Mouse (Mus musculus): Measurements from ENCODE around the gene Csnk2b. TPM values are rescaled to one million over a fixed set of nuclear protein-coding genes. Genes with fewer than 3 reads are reported as not detected.

Csnk2b gene
- polyA plus RNA-seq, 1 experiment from 2014 or later = 290 TPM

DNA sequence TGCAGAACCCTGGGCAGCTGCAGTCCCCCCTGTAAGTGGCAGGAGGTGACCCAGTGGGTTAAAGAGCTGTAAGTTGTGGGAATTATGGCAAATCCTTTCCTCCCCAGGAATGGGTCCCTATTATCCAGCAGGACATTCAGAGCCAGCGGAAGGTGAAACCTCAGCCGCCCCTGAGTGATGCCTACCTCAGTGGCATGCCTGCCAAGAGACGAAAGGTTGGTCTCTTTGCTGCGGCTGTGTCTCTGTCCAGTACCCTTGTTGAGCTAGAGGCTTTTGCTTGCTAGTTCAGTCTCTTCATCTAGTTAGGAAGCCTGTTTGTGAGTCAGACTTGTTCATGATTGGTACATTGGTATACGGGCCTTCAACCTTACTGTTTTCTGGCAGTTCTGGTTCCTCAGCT lies 24.3 kb upstream of the Csnk2b start:
- Histone ChIP-seq H3K4me1 (ENCODE audit: control insufficient read depth, insufficient read depth, low read length) (no peaks in the 10 kb centered on the region), H3K4me2 (ENCODE audit: low read depth, severe bottlenecking) (no peak overlapping the region), H3K27ac (replicated peaks; ENCODE audit: low read depth, low read length) (no peak overlapping the region), H3K27me3 (ENCODE audit: control insufficient read depth, insufficient read depth, low read length) (no peaks in the 10 kb centered on the region), H3K4me3 (ENCODE audit: low read depth, low read length) (no peak overlapping the region), H3K9ac (ENCODE audit: low read length) (no peak overlapping the region), H3K36me3 (ENCODE audit: control insufficient read depth, insufficient read depth, low read length) (peaks cover 69% of the 10 kb centered on the region), H3K9me3 (ENCODE audit: control insufficient read depth, low read length) (no peaks in the 10 kb centered on the region; the same call in 1 of the 2 replicates)
- ATAC-seq (ENCODE audit: insufficient number of reproducible peaks, low FRiP score, low TSS enrichment, low read depth) = no peak
- 92% methylated on average over 5 of the region's 5 CpGs for WGBS
- no peak for DNase-seq (ENCODE audit: low spot score)

DNA sequence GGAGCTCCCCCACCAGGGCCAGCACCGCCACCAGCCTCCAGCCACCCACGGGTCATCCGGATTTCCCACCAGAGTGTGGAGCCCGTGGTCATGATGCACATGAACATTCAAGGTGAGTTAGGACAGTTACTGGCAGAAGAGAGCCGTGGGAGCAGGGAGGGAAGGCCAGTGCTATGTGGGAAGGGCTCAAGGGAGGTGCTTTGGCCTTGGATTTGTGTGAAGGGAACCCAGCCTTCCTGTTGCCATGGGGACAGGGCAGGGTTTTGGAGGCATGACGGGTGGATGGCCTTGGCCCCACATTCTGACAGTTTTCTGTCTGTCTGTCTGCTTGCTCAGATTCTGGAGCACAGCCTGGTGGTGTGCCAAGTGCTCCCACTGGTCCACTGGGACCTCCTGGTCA lies 20.1 kb upstream of the Csnk2b start:
- 95% methylated on average over 6 of the region's 6 CpGs for WGBS
- H3K4me1 ChIP-seq (ENCODE audit: control insufficient read depth, insufficient read depth, low read length) = peaks cover 1% of the 10 kb centered on the region; the same call in 1 of the 2 replicates
- H3K4me3 ChIP-seq (ENCODE audit: low read depth, low read length) = no peak overlapping the region
- no peak overlapping the region for H3K27ac ChIP-seq (replicated peaks; ENCODE audit: low read depth, low read length)
- DNase-seq (ENCODE audit: low spot score) = no peak
- H3K36me3 ChIP-seq (ENCODE audit: control insufficient read depth, insufficient read depth, low read length) = peaks cover 74% of the 10 kb centered on the region
- H3K9ac ChIP-seq (ENCODE audit: low read length) = no peak overlapping the region
- H3K4me2 ChIP-seq (ENCODE audit: low read depth, severe bottlenecking) = no peak overlapping the region
- H3K27me3 ChIP-seq (ENCODE audit: control insufficient read depth, insufficient read depth, low read length) = no peaks in the 10 kb centered on the region
- no peaks in the 10 kb centered on the region; the same call in 1 of the 2 replicates for H3K9me3 ChIP-seq (ENCODE audit: control insufficient read depth, low read length)
- no peak for ATAC-seq (ENCODE audit: insufficient number of reproducible peaks, low FRiP score, low TSS enrichment, low read depth)

DNA sequence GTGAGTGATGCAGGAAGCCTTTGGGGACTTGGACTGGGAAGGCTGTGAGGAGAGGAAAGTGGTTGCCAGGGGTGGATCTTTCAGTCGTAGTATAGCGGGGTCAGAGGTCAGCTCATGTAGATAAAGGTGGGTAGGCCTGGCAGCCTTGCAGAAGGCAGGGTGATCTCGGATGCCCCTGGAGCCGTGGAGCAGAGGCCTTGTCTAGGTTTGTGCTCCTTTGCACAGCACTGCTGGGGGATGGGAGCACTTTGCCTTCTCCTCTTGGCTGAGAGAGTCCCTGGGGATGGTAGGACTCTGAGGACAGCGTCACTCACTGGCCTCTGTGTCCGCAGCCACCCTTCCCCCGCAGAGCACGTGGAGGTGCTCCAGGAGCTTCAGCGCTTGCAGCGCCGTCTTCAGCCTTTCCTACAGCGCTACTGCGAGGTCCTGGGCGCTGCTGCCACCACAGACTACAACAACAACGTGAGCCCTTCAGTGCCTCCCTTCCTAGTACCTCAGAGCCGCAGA lies 18.7 kb upstream of the Csnk2b start:
- Histone ChIP-seq H3K9ac (ENCODE audit: low read length) (no peak overlapping the region), H3K4me3 (ENCODE audit: low read depth, low read length) (no peak overlapping the region), H3K36me3 (ENCODE audit: control insufficient read depth, insufficient read depth, low read length) (peaks cover 65% of the 10 kb centered on the region), H3K4me1 (ENCODE audit: control insufficient read depth, insufficient read depth, low read length) (peaks cover 8% of the 10 kb centered on the region), H3K4me2 (ENCODE audit: low read depth, severe bottlenecking) (no peak overlapping the region), H3K9me3 (ENCODE audit: control insufficient read depth, low read length) (no peaks in the 10 kb centered on the region; the same call in 1 of the 2 replicates), H3K27me3 (ENCODE audit: control insufficient read depth, insufficient read depth, low read length) (no peaks in the 10 kb centered on the region), H3K27ac (replicated peaks; ENCODE audit: low read depth, low read length) (no peak overlapping the region)
- DNase-seq (ENCODE audit: low spot score) (no peak), ATAC-seq (ENCODE audit: insufficient number of reproducible peaks, low FRiP score, low TSS enrichment, low read depth) (no peak)
- WGBS = 87% methylated on average over 16 of the region's 16 CpGs

DNA sequence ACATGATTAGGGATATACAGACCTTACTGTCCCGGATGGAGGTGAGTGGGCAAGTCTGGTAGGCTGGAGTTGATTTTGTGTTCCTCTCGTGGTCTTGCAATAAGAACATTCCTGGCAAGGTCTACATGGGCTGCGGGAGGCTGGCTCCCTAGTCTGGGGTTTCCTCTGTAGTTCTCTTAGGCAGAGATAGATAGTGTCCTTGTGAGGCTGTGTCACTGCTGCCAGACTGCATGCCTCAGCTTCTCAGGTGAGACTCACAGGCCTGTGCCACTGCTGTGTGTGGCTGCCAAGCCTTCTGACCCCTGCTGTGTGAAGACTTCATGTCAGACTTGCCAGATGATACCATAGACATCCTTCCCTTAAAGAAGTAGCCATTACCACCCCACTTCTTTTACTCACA lies 17.4 kb upstream of the Csnk2b start:
- H3K9ac ChIP-seq (ENCODE audit: low read length) = no peak overlapping the region
- DNase-seq (ENCODE audit: low spot score) = no peak
- H3K9me3 ChIP-seq (ENCODE audit: control insufficient read depth, low read length) = no peaks in the 10 kb centered on the region; the same call in 1 of the 2 replicates
- no peak overlapping the region for H3K27ac ChIP-seq (replicated peaks; ENCODE audit: low read depth, low read length)
- 93% methylated on average over 3 of the region's 3 CpGs for WGBS
- no peak for ATAC-seq (ENCODE audit: insufficient number of reproducible peaks, low FRiP score, low TSS enrichment, low read depth)
- no peak overlapping the region for H3K4me2 ChIP-seq (ENCODE audit: low read depth, severe bottlenecking)
- H3K4me1 ChIP-seq (ENCODE audit: control insufficient read depth, insufficient read depth, low read length) = peaks cover 8% of the 10 kb centered on the region
- H3K27me3 ChIP-seq (ENCODE audit: control insufficient read depth, insufficient read depth, low read length) = no peaks in the 10 kb centered on the region
- H3K4me3 ChIP-seq (ENCODE audit: low read depth, low read length) = no peak overlapping the region
- H3K36me3 ChIP-seq (ENCODE audit: control insufficient read depth, insufficient read depth, low read length) = peaks cover 52% of the 10 kb centered on the region

DNA sequence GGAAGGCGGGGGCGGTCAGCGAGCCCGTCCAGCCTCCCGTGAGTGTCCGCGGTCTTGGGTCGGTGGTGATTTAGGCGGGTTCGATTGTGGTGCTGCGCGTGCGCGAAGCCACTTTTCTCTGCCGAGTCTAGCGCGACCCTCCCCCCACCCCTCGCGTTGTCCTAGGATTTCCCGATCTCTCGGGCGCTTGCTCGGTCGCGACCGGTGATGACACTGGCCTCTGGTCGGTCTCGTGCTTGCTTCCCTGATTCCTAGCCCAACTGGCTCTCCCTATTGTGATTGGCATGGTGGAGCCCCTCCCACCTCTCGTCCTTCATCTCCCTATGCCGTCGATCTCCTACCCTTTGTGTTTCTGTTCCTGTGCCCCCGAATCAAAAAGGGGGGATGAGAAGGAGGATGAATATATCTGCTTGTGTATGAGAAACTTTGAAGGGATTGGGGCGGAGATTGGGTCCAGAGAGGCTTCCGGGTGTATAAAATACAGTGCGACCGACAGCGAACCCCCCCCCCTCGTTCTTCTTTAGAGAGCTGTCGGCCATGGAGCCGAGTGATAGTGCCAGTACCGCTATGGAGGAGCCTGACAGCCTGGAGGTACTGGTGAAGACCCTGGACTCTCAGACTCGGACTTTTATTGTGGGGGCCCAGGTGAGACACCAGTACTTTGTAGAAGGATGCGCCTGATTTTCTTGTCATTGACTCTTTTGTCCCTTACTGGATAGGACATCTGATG lies 13.9 kb upstream of the Csnk2b start:
- Histone ChIP-seq H3K4me2 (ENCODE audit: low read depth, severe bottlenecking) (peak overlapping the region; percentile 62), H3K27me3 (ENCODE audit: control insufficient read depth, insufficient read depth, low read length) (no peaks in the 10 kb centered on the region), H3K4me3 (ENCODE audit: low read depth, low read length) (peak overlapping the region; percentile 62), H3K9ac (ENCODE audit: low read length) (peak overlapping the region; percentile 64), H3K4me1 (ENCODE audit: control insufficient read depth, insufficient read depth, low read length) (peaks cover 8% of the 10 kb centered on the region), H3K27ac (replicated peaks; ENCODE audit: low read depth, low read length) (peak overlapping the region; percentile 81), H3K9me3 (ENCODE audit: control insufficient read depth, low read length) (no peaks in the 10 kb centered on the region), H3K36me3 (ENCODE audit: control insufficient read depth, insufficient read depth, low read length) (peaks cover 22% of the 10 kb centered on the region)
- DNase-seq (ENCODE audit: low spot score) = no peak
- WGBS = under 1% methylated on average over 40 of the region's 43 CpGs
- peak; percentile 61; the same call in 1 of the 2 replicates for ATAC-seq (ENCODE audit: insufficient number of reproducible peaks, low FRiP score, low TSS enrichment, low read depth)

DNA sequence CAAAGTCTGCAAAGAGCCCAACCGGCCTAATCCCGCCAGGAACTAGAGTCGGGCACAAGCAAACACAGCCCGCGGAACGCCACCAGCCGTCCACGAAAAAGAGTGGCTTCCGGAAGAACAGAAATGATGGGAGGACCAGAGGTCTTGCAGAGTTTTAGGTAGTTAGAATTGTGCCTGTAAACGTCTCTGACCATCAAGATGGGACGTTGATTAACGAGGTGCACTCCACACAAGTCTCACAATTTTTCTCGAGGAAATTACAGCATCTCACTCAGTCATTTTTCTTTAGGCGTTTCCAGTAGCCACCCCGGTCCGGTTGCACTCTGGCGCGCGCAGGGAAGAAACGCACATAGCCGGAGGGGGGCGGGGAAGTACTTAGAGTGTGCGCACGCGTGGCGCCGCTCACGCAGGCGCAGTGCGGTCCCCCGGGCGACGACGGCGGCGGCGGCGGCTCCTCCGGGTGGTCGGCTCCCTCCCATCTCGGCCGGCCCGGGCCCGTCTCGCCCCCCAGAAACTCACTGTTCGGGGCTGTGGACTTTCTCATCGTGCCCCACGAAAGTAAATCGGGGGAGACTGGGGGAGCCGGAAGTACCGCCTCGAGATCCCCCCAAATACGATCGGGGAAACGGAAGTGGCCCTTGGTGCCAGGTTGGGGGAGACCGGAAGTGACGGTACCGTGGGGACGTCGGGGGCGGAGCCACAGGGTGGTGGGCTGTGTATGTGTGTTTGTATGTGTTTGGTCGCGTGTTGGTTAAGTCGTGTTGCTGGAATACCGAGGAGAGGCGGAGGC lies 13.1 kb upstream of the Csnk2b start, which contains the start of gene Bag6:
Gene Bag6, plus strand, starts transcription at position 378 of the 790 bp plus-strand sequence.
- Histone ChIP-seq H3K9me3 (ENCODE audit: control insufficient read depth, low read length) (no peaks in the 10 kb centered on the region), H3K36me3 (ENCODE audit: control insufficient read depth, insufficient read depth, low read length) (peaks cover 14% of the 10 kb centered on the region), H3K27ac (replicated peaks; ENCODE audit: low read depth, low read length) (peak within 1 kb of the TSS; percentile 81), H3K9ac (ENCODE audit: low read length) (peak within 1 kb of the TSS; percentile 64), H3K4me1 (ENCODE audit: control insufficient read depth, insufficient read depth, low read length) (peaks cover 8% of the 10 kb centered on the region), H3K27me3 (ENCODE audit: control insufficient read depth, insufficient read depth, low read length) (no peaks in the 10 kb centered on the region), H3K4me3 (ENCODE audit: low read depth, low read length) (peak within 1 kb of the TSS; percentile 62), H3K4me2 (ENCODE audit: low read depth, severe bottlenecking) (peak within 1 kb of the TSS; percentile 62)
- peak; percentile 96 for DNase-seq (ENCODE audit: low spot score)
- peak; percentile 90 for ATAC-seq (ENCODE audit: insufficient number of reproducible peaks, low FRiP score, low TSS enrichment, low read depth)
- WGBS = under 1% methylated on average over 66 of the region's 66 CpGs

DNA sequence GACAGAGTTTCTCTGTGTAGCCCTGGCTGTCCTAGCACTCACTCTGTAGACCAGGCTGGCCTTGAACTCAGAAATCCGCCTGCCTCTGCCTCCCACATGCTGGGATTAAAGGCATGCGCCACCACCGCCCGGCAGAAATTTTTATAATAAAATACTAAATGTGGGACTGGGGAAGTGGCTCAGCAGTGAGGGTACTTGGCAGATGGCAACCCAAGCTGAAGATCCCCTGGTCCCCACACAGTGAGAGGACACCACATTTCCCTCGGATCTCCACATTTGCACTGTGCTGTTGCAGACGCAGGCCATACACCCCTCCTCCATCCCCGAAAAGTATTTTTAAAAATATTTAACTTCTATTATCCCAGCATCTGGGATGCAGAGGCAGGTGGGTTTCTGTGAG lies 11.7 kb upstream of the Csnk2b start:
- Histone ChIP-seq H3K4me2 (ENCODE audit: low read depth, severe bottlenecking) (no peak overlapping the region), H3K9me3 (ENCODE audit: control insufficient read depth, low read length) (no peaks in the 10 kb centered on the region), H3K9ac (ENCODE audit: low read length) (no peak overlapping the region), H3K36me3 (ENCODE audit: control insufficient read depth, insufficient read depth, low read length) (peaks cover 2% of the 10 kb centered on the region; the same call in 1 of the 2 replicates), H3K27ac (replicated peaks; ENCODE audit: low read depth, low read length) (no peak overlapping the region), H3K4me1 (ENCODE audit: control insufficient read depth, insufficient read depth, low read length) (peaks cover 8% of the 10 kb centered on the region), H3K4me3 (ENCODE audit: low read depth, low read length) (no peak overlapping the region), H3K27me3 (ENCODE audit: control insufficient read depth, insufficient read depth, low read length) (no peaks in the 10 kb centered on the region)
- ATAC-seq (ENCODE audit: insufficient number of reproducible peaks, low FRiP score, low TSS enrichment, low read depth) (no peak), DNase-seq (ENCODE audit: low spot score) (no peak)
- 94% methylated on average over 7 of the region's 7 CpGs for WGBS

DNA sequence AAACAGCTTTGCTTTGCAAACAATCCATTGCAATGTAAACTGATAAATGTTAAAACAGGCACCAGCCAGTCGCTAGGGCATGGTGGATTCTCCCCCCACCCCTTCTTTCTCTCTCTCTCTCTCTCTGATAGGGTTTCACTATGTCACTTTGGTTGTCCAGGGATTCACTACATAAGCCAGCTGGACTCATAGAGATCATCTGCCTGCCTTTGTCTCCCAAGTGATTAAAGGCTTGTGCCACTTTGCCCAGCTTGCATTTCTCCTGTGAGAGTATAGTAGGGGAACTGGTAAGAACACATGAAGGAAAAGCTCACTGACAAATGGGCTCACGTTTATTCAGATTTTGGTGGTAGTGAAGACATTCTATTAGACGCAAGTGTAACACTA lies 10.3 kb upstream of the Csnk2b start:
- ATAC-seq (ENCODE audit: insufficient number of reproducible peaks, low FRiP score, low TSS enrichment, low read depth) = no peak
- WGBS = 88% methylated on average over 3 of the region's 3 CpGs
- Histone ChIP-seq H3K4me2 (ENCODE audit: low read depth, severe bottlenecking) (no peak overlapping the region), H3K27ac (replicated peaks; ENCODE audit: low read depth, low read length) (no peak overlapping the region), H3K27me3 (ENCODE audit: control insufficient read depth, insufficient read depth, low read length) (no peaks in the 10 kb centered on the region), H3K9ac (ENCODE audit: low read length) (no peak overlapping the region), H3K9me3 (ENCODE audit: control insufficient read depth, low read length) (no peaks in the 10 kb centered on the region), H3K4me1 (ENCODE audit: control insufficient read depth, insufficient read depth, low read length) (peaks cover 9% of the 10 kb centered on the region), H3K36me3 (ENCODE audit: control insufficient read depth, insufficient read depth, low read length) (no peaks in the 10 kb centered on the region), H3K4me3 (ENCODE audit: low read depth, low read length) (no peak overlapping the region)
- no peak for DNase-seq (ENCODE audit: low spot score)
